Mouse (Mus musculus) liver, adult 2 months (tissue): Measurements from ENCODE around the gene Cgas. TPM values are rescaled to one million over a fixed set of nuclear protein-coding genes. Genes with fewer than 3 reads are reported as not detected.

Experiments
- DNase-seq: peaks from one replicate; pipeline ENCODE4 v3.0.0-alpha.2; 2011; ENCODE audit warnings: low read depth, low spot score; ENCODE audit errors: extremely low read depth
- H3K27ac ChIP-seq: fragments of 200-500 bp; replicated peaks from 2 replicates; pipeline ENCODE4 v1.5.1; 2012; ENCODE audit warnings: low read depth, mild to moderate bottlenecking, control low read depth, inconsistent platforms, low read length; ENCODE audit not compliant: insufficient read depth
- H3K27me3 ChIP-seq: fragments of 200-500 bp; 2 replicates; pipeline ENCODE4 v1.6.1; 2012; ENCODE audit warnings: mild to moderate bottlenecking, moderate library complexity, low read length, inconsistent platforms; ENCODE audit not compliant: control insufficient read depth, insufficient read depth
- H3K36me3 ChIP-seq: fragments of 200-500 bp; 2 replicates; pipeline ENCODE4 v1.6.1; 2012; ENCODE audit warnings: low read length, inconsistent platforms; ENCODE audit not compliant: control insufficient read depth, insufficient read depth
- H3K4me1 ChIP-seq: fragments of 200-500 bp; 2 replicates; pipeline ENCODE4 v1.6.1; 2011; ENCODE audit warnings: low read length; ENCODE audit not compliant: control insufficient read depth, insufficient read depth
- H3K4me3 ChIP-seq: fragments of 200-500 bp; 2 replicates; pipeline ENCODE4 v1.5.1; 2011; ENCODE audit warnings: low read depth, mild to moderate bottlenecking, control low read depth, low read length, moderate library complexity; ENCODE audit not compliant: insufficient read depth
- H3K79me2 ChIP-seq: fragments of 200-500 bp; 2 replicates; pipeline ENCODE4 v1.6.1; 2012; ENCODE audit warnings: inconsistent platforms, mild to moderate bottlenecking, low read length, moderate library complexity; ENCODE audit not compliant: control insufficient read depth, insufficient read depth
- H3K9ac ChIP-seq: fragments of 200-500 bp; 2 replicates; pipeline ENCODE4 v1.6.1; 2012; ENCODE audit warnings: low read depth, mild to moderate bottlenecking, control low read depth, inconsistent platforms, low read length
- CTCF ChIP-seq: fragments of 200-500 bp; IDR thresholded peaks from 2 replicates; pipeline ENCODE4 v1.5.1; 2011; ENCODE audit warnings: low read depth, low read length, control low read depth
- POLR2A ChIP-seq: fragments of 200-500 bp; IDR thresholded peaks from 2 replicates; pipeline ENCODE4 v1.6.1; 2011; ENCODE audit warnings: low read length, control low read depth; ENCODE audit not compliant: insufficient read depth; ENCODE audit errors: extremely low read depth
- WGBS: fragments of 180-500 bp; shearing (Covaris S2); methylation state at CpG from one replicate; pipeline ENCODE4 v1.1.7; 2018; 5-methylcytosine and 5-hydroxymethylcytosine counted together
- polyA plus RNA-seq: library from polyadenylated mRNA; depleted of rRNA; stranded (reverse); fragments of >200 nt; gene quantifications from 2 replicates; pipeline ENCODE4 v1.2.3, GENCODE M21; 2012
- total RNA-seq: library from RNA; depleted of rRNA; stranded (reverse); fragments of >200 nt; gene quantifications from 2 replicates; pipeline ENCODE4 v1.2.3, GENCODE M21; 2014

The Cgas gene
- total and polyA plus RNA-seq, 2 experiments = 0.12 to 0.18 TPM

DNA sequence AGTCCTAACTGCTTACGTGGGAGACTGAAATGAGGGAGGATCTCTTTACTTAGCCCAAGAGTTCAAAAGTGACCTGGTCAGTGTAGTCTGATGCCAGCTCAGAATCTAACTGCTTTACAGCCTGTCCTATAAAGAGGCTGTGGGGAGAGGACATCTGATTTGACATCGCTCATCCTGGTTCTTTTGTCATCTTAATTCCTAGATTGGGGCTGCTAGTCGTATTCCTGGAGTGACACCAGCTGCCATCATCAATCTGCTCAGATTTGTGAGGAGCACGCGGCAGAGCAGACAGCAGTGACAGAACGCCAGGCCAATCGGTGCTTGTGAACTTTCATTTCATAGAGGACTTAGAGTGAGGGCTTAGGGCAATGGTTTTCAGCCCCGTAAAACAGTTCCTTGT is 30.6 kb upstream of the Cgas start:
- Histone ChIP-seq H3K27me3 (no peaks in the 10 kb centered on the region), H3K36me3 (peaks cover 27% of the 10 kb centered on the region), H3K79me2 (no peaks in the 10 kb centered on the region), H3K4me1 (no peaks in the 10 kb centered on the region), H3K27ac (no peak overlapping the region), H3K4me3 (no peak overlapping the region), H3K9ac (no peak overlapping the region)
- no peak for DNase-seq
- WGBS = 85% methylated on average over 8 of the region's 8 CpGs
- no peak for TF ChIP-seq CTCF
- TF ChIP-seq POLR2A = no peak

DNA sequence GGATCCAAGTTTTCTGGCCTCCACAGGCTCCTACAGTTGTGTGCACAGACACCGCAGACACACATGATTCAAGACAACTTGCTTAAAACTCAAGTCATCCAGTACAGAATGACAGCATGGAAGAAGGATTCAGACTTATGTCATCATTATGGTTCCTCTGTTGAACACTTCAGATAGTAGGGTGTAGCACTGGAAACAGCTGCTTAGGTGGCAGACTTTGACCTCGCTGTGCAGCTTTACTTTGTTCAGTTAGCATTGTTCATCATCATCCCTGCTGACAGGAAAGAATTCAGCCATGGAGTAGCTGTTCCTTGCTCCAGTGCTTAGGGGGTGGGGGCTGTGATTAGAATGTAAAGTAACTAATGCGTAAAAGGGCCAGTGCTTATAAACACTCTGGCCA is 22.7 kb upstream of the Cgas start:
- no peak overlapping the region for H3K27ac ChIP-seq
- DNase-seq = no peak
- no peak for TF ChIP-seq POLR2A
- WGBS = 98% methylated on average over 3 of the region's 3 CpGs
- no peaks in the 10 kb centered on the region for H3K79me2 ChIP-seq
- H3K36me3 ChIP-seq = peaks cover 41% of the 10 kb centered on the region
- H3K4me3 ChIP-seq = no peak overlapping the region
- H3K27me3 ChIP-seq = no peaks in the 10 kb centered on the region
- no peak overlapping the region for H3K9ac ChIP-seq
- H3K4me1 ChIP-seq = no peaks in the 10 kb centered on the region

DNA sequence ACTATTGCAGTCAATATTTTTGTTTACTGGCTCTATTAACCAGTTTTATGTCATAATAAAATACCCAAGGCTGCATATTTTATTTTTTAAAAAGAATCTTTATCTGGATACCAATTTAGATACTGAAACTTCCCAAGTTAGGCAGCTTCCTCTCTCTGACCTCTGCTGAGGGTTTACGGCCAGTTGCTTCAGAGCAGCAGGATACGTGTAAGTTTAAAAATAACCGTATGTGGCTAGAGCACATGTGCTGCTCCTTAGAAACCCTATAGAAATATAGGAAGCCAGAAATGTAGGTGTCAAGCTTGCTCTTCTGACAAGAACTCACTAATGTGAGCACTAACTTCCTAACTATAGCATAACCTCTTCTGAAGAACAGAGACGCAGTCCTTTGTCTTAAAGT is 20.3 kb upstream of the Cgas start:
- no peak for DNase-seq
- Histone ChIP-seq H3K79me2 (no peaks in the 10 kb centered on the region), H3K27me3 (no peaks in the 10 kb centered on the region), H3K27ac (no peak overlapping the region), H3K4me3 (no peak overlapping the region), H3K4me1 (no peaks in the 10 kb centered on the region), H3K9ac (no peak overlapping the region), H3K36me3 (peaks cover 51% of the 10 kb centered on the region)
- WGBS = 85% methylated on average over 4 of the region's 4 CpGs
- no peak for TF ChIP-seq CTCF
- TF ChIP-seq POLR2A = no peak

DNA sequence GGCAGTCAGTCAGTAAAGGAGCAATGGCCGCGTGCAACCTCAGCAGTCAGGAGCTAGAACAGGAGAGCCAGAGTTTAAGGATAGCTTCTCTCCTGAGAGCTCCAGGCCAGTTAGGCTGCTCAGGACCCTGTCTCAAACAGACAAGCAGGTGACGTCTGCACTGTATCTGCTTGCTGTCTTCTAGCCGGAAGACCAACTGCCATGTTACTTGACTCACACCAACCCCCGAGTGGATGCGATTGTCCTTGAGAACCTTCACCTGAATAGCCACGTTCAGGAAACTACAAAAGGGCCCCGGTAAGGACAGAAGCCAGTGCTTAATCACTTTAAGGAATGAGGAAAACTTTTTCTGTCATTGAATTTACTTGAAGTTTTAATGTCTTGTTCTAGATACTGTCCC is 14.0 kb upstream of the Cgas start:
- Histone ChIP-seq H3K27me3 (no peaks in the 10 kb centered on the region), H3K4me3 (no peak overlapping the region), H3K4me1 (0 out of 2 replicates have a peak, but pooled peaks cover 2% of the 10 kb centered on the region), H3K36me3 (peaks cover 40% of the 10 kb centered on the region), H3K79me2 (0 out of 2 replicates have a peak, but pooled peaks cover 5% of the 10 kb centered on the region), H3K27ac (no peak overlapping the region), H3K9ac (no peak overlapping the region)
- TF ChIP-seq POLR2A = no peak
- TF ChIP-seq CTCF = no peak
- DNase-seq = no peak
- 92% methylated on average over 8 of the region's 8 CpGs for WGBS

DNA sequence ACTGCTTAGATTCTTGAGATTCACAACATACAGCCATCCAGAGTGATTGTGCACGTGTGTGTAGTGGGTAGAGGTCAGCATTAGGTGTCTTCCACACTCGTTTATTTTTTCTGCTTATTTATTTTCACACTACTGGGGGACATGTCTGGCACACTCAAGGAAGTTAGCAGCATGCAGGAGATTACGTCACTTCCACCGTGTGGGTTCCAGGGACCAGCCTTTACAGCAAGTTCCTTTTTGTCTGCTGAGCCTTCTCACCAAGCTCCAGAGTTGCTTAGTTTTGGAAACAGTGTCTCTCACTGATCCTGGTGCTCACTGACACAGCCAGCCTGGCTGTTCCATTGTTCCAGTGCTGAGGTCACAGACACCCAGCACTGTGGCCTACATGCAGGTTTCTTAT is 8.3 kb upstream of the Cgas start:
- 70% methylated on average over 4 of the region's 4 CpGs for WGBS
- H3K79me2 ChIP-seq = no peaks in the 10 kb centered on the region; the same call in 1 of the 2 replicates
- no peak overlapping the region for H3K9ac ChIP-seq
- TF ChIP-seq CTCF (no peak), POLR2A (no peak)
- H3K27me3 ChIP-seq = no peaks in the 10 kb centered on the region
- peaks cover 9% of the 10 kb centered on the region; the same call in 1 of the 2 replicates for H3K4me1 ChIP-seq
- no peak overlapping the region for H3K27ac ChIP-seq
- H3K36me3 ChIP-seq = peaks cover 13% of the 10 kb centered on the region
- peak; percentile 22 for DNase-seq
- H3K4me3 ChIP-seq = no peak overlapping the region

DNA sequence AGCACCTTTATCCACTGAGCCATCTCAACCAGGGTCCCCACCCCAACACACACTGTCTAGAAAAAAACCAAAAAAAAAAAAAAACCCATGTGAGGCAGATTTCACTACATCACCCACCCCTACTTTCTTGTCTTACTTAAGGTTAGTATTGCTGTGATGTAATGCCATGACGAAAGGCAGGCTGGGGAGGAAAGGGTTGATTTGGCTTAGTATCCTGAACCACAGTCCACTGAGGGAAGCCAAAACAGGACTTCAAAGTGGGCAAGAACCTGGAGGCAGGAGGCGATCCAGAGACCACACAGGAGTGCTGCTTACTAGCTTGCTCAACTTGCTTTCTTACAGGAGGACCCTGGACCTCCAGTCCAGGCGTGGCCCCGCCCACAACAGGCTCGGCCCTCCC is 7.4 kb upstream of the Cgas start:
- Histone ChIP-seq H3K4me3 (no peak overlapping the region), H3K27ac (no peak overlapping the region), H3K79me2 (no peaks in the 10 kb centered on the region; the same call in 1 of the 2 replicates), H3K9ac (no peak overlapping the region), H3K4me1 (peaks cover 9% of the 10 kb centered on the region; the same call in 1 of the 2 replicates), H3K27me3 (no peaks in the 10 kb centered on the region), H3K36me3 (peaks cover 11% of the 10 kb centered on the region)
- no peak for TF ChIP-seq POLR2A
- TF ChIP-seq CTCF = no peak
- 77% methylated on average over 5 of the region's 5 CpGs for WGBS
- DNase-seq = no peak
